Mouse (Mus musculus) megakaryocyte, embryonic 14.5 days (primary cell): ENCODE measurements around the gene Cript. TPM values are rescaled to one million over a fixed set of nuclear protein-coding genes. Genes with fewer than 3 reads are reported as not detected.

Experiments used
- H3K27me3 ChIP-seq: replicated peaks from 2 replicates; pipeline ENCODE3; 2012; ENCODE audit warnings: inconsistent platforms
- H3K36me3 ChIP-seq: replicated peaks from 2 replicates; pipeline ENCODE3; 2012; ENCODE audit warnings: low read length, inconsistent platforms, mixed read lengths
- H3K4me1 ChIP-seq: 2 replicates; pipeline ENCODE4 v1.6.1; 2012; ENCODE audit warnings: inconsistent platforms
- H3K4me3 ChIP-seq: replicated peaks from 2 replicates; pipeline ENCODE3; 2012; ENCODE audit warnings: moderate library complexity, mild to moderate bottlenecking, inconsistent platforms
- H3K9me3 ChIP-seq: 2 replicates; pipeline ENCODE4 v1.6.1; 2012; ENCODE audit warnings: inconsistent platforms
- FLI1 ChIP-seq: IDR thresholded peaks from 2 replicates; pipeline ENCODE4 v1.6.1; 2012; ENCODE audit warnings: low read length, inconsistent platforms, mixed read lengths
- GATA1 ChIP-seq: IDR thresholded peaks from 3 replicates; pipeline ENCODE4 v1.6.1; 2012; ENCODE audit warnings: mixed read lengths, low read length, inconsistent platforms, borderline replicate concordance
- polyA plus RNA-seq: library from polyadenylated mRNA; stranded (reverse); fragments of >175 nt; gene quantifications from 2 replicates; pipeline ENCODE4 v1.2.3, GENCODE M21; 2012; ENCODE audit warnings: low replicate concordance; ENCODE audit not compliant: insufficient read depth

The Cript gene
- polyA plus RNA-seq, 1 experiment = 3.5 TPM

DNA sequence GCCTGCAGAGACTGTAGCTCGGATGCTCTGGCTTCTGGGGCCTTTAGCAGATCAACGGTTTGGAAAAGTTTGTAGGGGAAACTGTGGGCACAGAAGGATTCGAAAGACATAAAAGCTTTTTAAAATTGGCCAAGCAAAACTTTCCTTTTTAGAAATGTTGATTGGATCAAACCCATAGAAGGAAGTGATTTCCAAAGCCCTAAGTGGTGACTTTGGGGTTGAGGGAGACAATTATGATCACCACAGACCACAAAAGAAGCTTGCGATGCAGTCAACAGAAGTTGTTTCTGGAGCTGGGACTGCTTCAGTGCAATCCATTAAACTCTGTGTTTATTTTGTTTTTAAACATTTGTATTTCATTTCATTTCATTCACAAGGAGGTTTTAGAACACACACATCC lies 57.2 kb downstream of the Cript start:
- no peaks in the 10 kb centered on the region for H3K36me3 ChIP-seq
- TF ChIP-seq GATA1 = no peak
- TF ChIP-seq FLI1 = no peak
- no peak overlapping the region for H3K4me3 ChIP-seq
- H3K9me3 ChIP-seq = peaks cover 8% of the 10 kb centered on the region
- peaks cover 3% of the 10 kb centered on the region for H3K27me3 ChIP-seq
- H3K4me1 ChIP-seq = peaks cover 3% of the 10 kb centered on the region; the same call in 1 of the 2 replicates

DNA sequence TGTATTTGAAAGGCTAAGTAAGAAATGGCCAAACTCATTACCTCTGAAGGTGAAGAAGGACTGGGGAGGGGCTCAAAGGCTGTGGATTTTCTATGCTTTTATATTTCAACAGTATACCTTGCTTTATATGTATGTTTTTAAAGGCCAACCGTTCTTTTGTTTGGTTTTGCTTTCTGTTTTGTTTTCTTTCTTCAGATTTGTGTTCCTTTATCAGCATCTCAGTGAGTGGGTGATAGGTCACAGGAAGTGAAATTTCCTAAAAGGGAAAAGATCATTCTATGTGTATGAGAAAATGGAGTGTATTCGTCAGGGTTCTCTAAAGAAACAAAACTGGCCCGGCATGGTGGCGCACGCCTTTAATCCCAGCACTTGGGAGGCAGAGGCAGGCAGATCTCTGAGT lies 58.3 kb downstream of the Cript start:
- no peak for TF ChIP-seq GATA1
- no peak for TF ChIP-seq FLI1
- no peaks in the 10 kb centered on the region for H3K9me3 ChIP-seq
- peaks cover 3% of the 10 kb centered on the region; the same call in 1 of the 2 replicates for H3K4me1 ChIP-seq
- no peaks in the 10 kb centered on the region for H3K36me3 ChIP-seq
- H3K27me3 ChIP-seq = peaks cover 3% of the 10 kb centered on the region
- no peak overlapping the region for H3K4me3 ChIP-seq

Other genes with a start within 250 kb of the Cript start
- gene Tmem247, start 108.2 kb upstream of the Cript start, polyA plus RNA-seq = not detected in 2 replicates
- not detected in 2 replicates for gene Atp6v1e2, start 77.7 kb upstream of the Cript start, polyA plus RNA-seq
- 0.77 TPM in 1 of 2 replicates, not detected in the other for gene Rhoq, start 62.5 kb upstream of the Cript start, polyA plus RNA-seq
- gene Pigf, start 144 bp upstream of the Cript start, polyA plus RNA-seq = 4.8 TPM in 1 of 2 replicates, not detected in the other
- 5.0 and 6.6 TPM in 2 replicates for gene Socs5, start 82.1 kb downstream of the Cript start, polyA plus RNA-seq
- 8.0 and 12.5 TPM in 2 replicates for gene Mcfd2, start 240.4 kb downstream of the Cript start, polyA plus RNA-seq